11 mouse cellular contexts compared by ENCODE assay signal in genomic region chr2:28138583-28138982, GRCm38 (mm10). TPM values are rescaled to one million over a fixed set of nuclear protein-coding genes. Genes with fewer than 3 reads are reported as not detected.
DNase-seq lines count a peak whose midpoint lies in the region; ATAC-seq lines count a peak whose summit lies in the region.
"Had no signal": no experiment of that assay in that cellular context is flagged by ENCODE, and none has a peak within 500 bp of the region (broad histone marks: within the 10 kb centered on the region; RNA-seq: fewer than 3 reads in every experiment).

No protein-coding gene starts in this region.

- no peak for ATAC-seq in kidney, embryonic 14.5 days (ENCODE audit: low FRiP score, low TSS enrichment)
- no peak for ATAC-seq in heart, embryonic 16.5 days (replicated peaks; ENCODE audit: extremely low read depth, insufficient read depth, low FRiP score)
- no peak for ATAC-seq in CD4-positive, CD25-positive, alpha-beta regulatory T cell, adult 4 months

- H3K9ac ChIP-seq in kidney, embryonic 14.5 days (ENCODE audit: low read depth, low read length) = no peak overlapping the region; the same call in 1 of the 2 replicates
- H3K9ac ChIP-seq in heart, embryonic 16.5 days (ENCODE audit: low read length) = no peak overlapping the region
- H3K9ac ChIP-seq: liver, embryonic 14.5 days had no signal

- DNase-seq in adrenal gland, adult 2 months = peak; percentile 6
- DNase-seq in adrenal gland, adult (ENCODE audit: inconsistent age in 2 of 2, low spot score in 1 of 2) = no peak
- peak; percentile 24 for DNase-seq in kidney, adult 11 months
- peak; percentile 70 for DNase-seq in lung, postnatal 10 days
- no peak for DNase-seq in spleen, postnatal 14 days (ENCODE audit: low spot score in 2 of 2)

- H3K36me3 ChIP-seq in kidney, embryonic 14.5 days (ENCODE audit: control insufficient read depth, insufficient read depth, low read length) = no peaks in the 10 kb centered on the region
- H3K36me3 ChIP-seq in heart, embryonic 16.5 days (ENCODE audit: control insufficient read depth, insufficient read depth) = no peaks in the 10 kb centered on the region

- H3K4me3 ChIP-seq in kidney, embryonic 14.5 days (ENCODE audit: low read length) = no peak overlapping the region
- H3K4me3 ChIP-seq in heart, embryonic 16.5 days (ENCODE audit: low read length) = no peak overlapping the region

- no peak overlapping the region for H3K27ac ChIP-seq in kidney, embryonic 14.5 days (ENCODE audit: low read depth, low read length)
- H3K27ac ChIP-seq in heart, embryonic 16.5 days (ENCODE audit: low read length) = no peak overlapping the region
- H3K27ac ChIP-seq: liver, embryonic 14.5 days had no signal

- H3K4me2 ChIP-seq in kidney, embryonic 14.5 days (replicated peaks; ENCODE audit: low read depth, low read length) = no peak overlapping the region; the same call in 1 of the 2 replicates
- H3K4me2 ChIP-seq in heart, embryonic 16.5 days (ENCODE audit: low read depth, low read length) = peak overlapping the region; percentile 17; the same call in 1 of the 2 replicates

- no peaks in the 10 kb centered on the region for H3K27me3 ChIP-seq in kidney, embryonic 14.5 days (ENCODE audit: control insufficient read depth, insufficient read depth, low read length)
- no peaks in the 10 kb centered on the region for H3K27me3 ChIP-seq in heart, embryonic 16.5 days (ENCODE audit: control insufficient read depth, insufficient read depth, low read length)

- H3K9me3 ChIP-seq in kidney, embryonic 14.5 days (ENCODE audit: control insufficient read depth, low read length) = no peaks in the 10 kb centered on the region
- H3K9me3 ChIP-seq in heart, embryonic 16.5 days (replicated peaks; ENCODE audit: control insufficient read depth, low read length) = no peaks in the 10 kb centered on the region

- WGBS in kidney, embryonic 14.5 days = 33% methylated on average over 6 of the region's 6 CpGs
- 17% methylated on average over 6 of the region's 6 CpGs for WGBS in heart, embryonic 16.5 days

- H3K4me1 ChIP-seq in kidney, embryonic 14.5 days (ENCODE audit: control insufficient read depth, insufficient read depth, low read length) = peaks cover 12% of the 10 kb centered on the region; the same call in 1 of the 2 replicates
- H3K4me1 ChIP-seq in heart, embryonic 16.5 days (ENCODE audit: control insufficient read depth, insufficient read depth, low read length) = peaks cover 9% of the 10 kb centered on the region

RNA-seq across cellular contexts. Expression of gene Fcnb, which starts 53.9 kb away (rescaled TPM):
- not detected for total RNA-seq in adrenal gland, adult 2 months (2021)
- not detected in 2 replicates for polyA plus RNA-seq in adrenal gland, adult 2 months (2012; rRNA removed)
- not detected in 2 replicates for polyA plus RNA-seq in kidney, embryonic 14.5 days (2014; fragmentation: Nextera tagmentation; extraction: Ambion mirVana)
- polyA plus RNA-seq in heart, embryonic 16.5 days (2015; fragmentation: Nextera tagmentation; extraction: Ambion mirVana) = 0.16 and 0.47 TPM in 2 replicates
- polyA plus RNA-seq in CD4-positive, CD25-positive, alpha-beta regulatory T cell, adult 4 months (2017; shearing (Covaris generic)) = not detected
- total RNA-seq: gastrocnemius, postnatal 4 days; layer of hippocampus, adult 8-10 months had no signal

RNA-seq across cellular contexts. Expression of gene Olfm1, which starts 54.2 kb away (rescaled TPM):
- total RNA-seq in adrenal gland, adult 2 months (2021) = 10 to 100 TPM; 34.9 to 40.4 TPM
- polyA plus RNA-seq in adrenal gland, adult 2 months (2012; rRNA removed) = 73.8 and 87.2 TPM in 2 replicates
- polyA plus RNA-seq in kidney, embryonic 14.5 days (2014; fragmentation: Nextera tagmentation; extraction: Ambion mirVana) = 15.5 and 16.2 TPM in 2 replicates
- polyA plus RNA-seq in heart, embryonic 16.5 days (2015; fragmentation: Nextera tagmentation; extraction: Ambion mirVana) = 5.1 and 6.9 TPM in 2 replicates
- polyA plus RNA-seq in CD4-positive, CD25-positive, alpha-beta regulatory T cell, adult 4 months (2017; shearing (Covaris generic)) = not detected

Comparison
In these comparisons a context has a peak if more than half of its experiments do, and no peak if none do; other contexts are left out.
1. DNase-seq: peak in adrenal gland, adult 2 months (single experiment), kidney, adult 11 months (single experiment) and lung, postnatal 10 days (single experiment); none in adrenal gland, adult (0 of 2) and spleen, postnatal 14 days (0 of 2).